Mouse (Mus musculus): ENCODE measurements at regions not wholly inside any gene's neighbourhood (a gene's known extent, or its start where the extent isn't known, plus 50 kb on each side); places are given as distances from the start of the nearest gene placed in this dataset.

- H3K4me1 ChIP-seq = peaks cover 30% of the 10 kb centered on the region
Observed at GRCm38 (mm10) chr13:32492566-32492965, 154.0 kb upstream of the Gmds start.

GRCm38 (mm10) chr13:32481444-32482058, 143.0 kb upstream of the Gmds start:
- H3K27me3 ChIP-seq = no peaks in the 10 kb centered on the region
- peak overlapping the region; percentile 58 for H3K27ac ChIP-seq
- ATAC-seq (replicated peaks; ENCODE audit: low FRiP score) = 0 out of 2 replicates have a peak, but pooled peaks have one; percentile 49
- H3K9ac ChIP-seq = no peak overlapping the region
- 61% methylated on average over 8 of the region's 8 CpGs for WGBS
- peaks cover 42% of the 10 kb centered on the region for H3K4me1 ChIP-seq
- no peaks in the 10 kb centered on the region for H3K9me3 ChIP-seq (replicated peaks)
- H3K4me3 ChIP-seq (replicated peaks) = no peak overlapping the region
- no peak overlapping the region for H3K4me2 ChIP-seq
- H3K36me3 ChIP-seq = no peaks in the 10 kb centered on the region

More at GRCm38 (mm10) chr13:32492566-32492965, 154.0 kb upstream of the Gmds start:
- no peaks in the 10 kb centered on the region for H3K9me3 ChIP-seq (replicated peaks)
- WGBS = 59% methylated on average over 7 of the region's 7 CpGs
- no peak overlapping the region for H3K9ac ChIP-seq
- no peaks in the 10 kb centered on the region for H3K36me3 ChIP-seq
- H3K4me2 ChIP-seq = no peak overlapping the region
- no peaks in the 10 kb centered on the region for H3K27me3 ChIP-seq
- H3K4me3 ChIP-seq (replicated peaks) = no peak overlapping the region
- ATAC-seq (replicated peaks; ENCODE audit: low FRiP score) = no peak
- H3K27ac ChIP-seq = 0 out of 2 replicates have a peak overlapping the region, but pooled peaks have one; percentile 13

GRCm38 (mm10) chr13:32480029-32480428, 141.5 kb upstream of the Gmds start:
- H3K9me3 ChIP-seq (replicated peaks) = no peaks in the 10 kb centered on the region
- 0 out of 2 replicates have a peak overlapping the region, but pooled peaks have one; percentile 63 for H3K27ac ChIP-seq
- ATAC-seq (replicated peaks; ENCODE audit: low FRiP score) = no peak
- peaks cover 36% of the 10 kb centered on the region for H3K4me1 ChIP-seq
- no peaks in the 10 kb centered on the region for H3K36me3 ChIP-seq
- no peak overlapping the region for H3K4me2 ChIP-seq
- WGBS = 18% methylated on average over 4 of the region's 4 CpGs
- H3K4me3 ChIP-seq (replicated peaks) = no peak overlapping the region
- no peak overlapping the region for H3K9ac ChIP-seq
- H3K27me3 ChIP-seq = no peaks in the 10 kb centered on the region

- H3K9ac ChIP-seq = no peak overlapping the region
- H3K27me3 ChIP-seq = no peaks in the 10 kb centered on the region
- no peaks in the 10 kb centered on the region for H3K9me3 ChIP-seq (replicated peaks)
- no peaks in the 10 kb centered on the region for H3K36me3 ChIP-seq
- peaks cover 36% of the 10 kb centered on the region for H3K4me1 ChIP-seq
- 63% methylated on average over 8 of the region's 8 CpGs for WGBS
- no peak overlapping the region for H3K4me2 ChIP-seq
- peak overlapping the region; percentile 63 for H3K27ac ChIP-seq
- no peak overlapping the region for H3K4me3 ChIP-seq (replicated peaks)
- peak; percentile 95 for ATAC-seq (replicated peaks; ENCODE audit: low FRiP score)
Observed at GRCm38 (mm10) chr13:32479118-32479818, 140.7 kb upstream of the Gmds start.

GRCm38 (mm10) chr13:32465787-32466186, 127.2 kb upstream of the Gmds start:
- no peaks in the 10 kb centered on the region for H3K27me3 ChIP-seq
- no peak overlapping the region for H3K4me3 ChIP-seq (replicated peaks)
- H3K9ac ChIP-seq = no peak overlapping the region
- H3K4me2 ChIP-seq = no peak overlapping the region
- WGBS = 36% methylated on average over 5 of the region's 5 CpGs
- H3K4me1 ChIP-seq = peaks cover 7% of the 10 kb centered on the region; the same call in 1 of the 2 replicates
- no peak overlapping the region for H3K27ac ChIP-seq
- no peaks in the 10 kb centered on the region for H3K9me3 ChIP-seq (replicated peaks)
- peak; percentile 66; the same call in 1 of the 2 replicates for ATAC-seq (replicated peaks; ENCODE audit: low FRiP score)
- no peaks in the 10 kb centered on the region for H3K36me3 ChIP-seq

GRCm38 (mm10) chr13:32465041-32465682, 126.6 kb upstream of the Gmds start:
- Histone ChIP-seq H3K36me3 (no peaks in the 10 kb centered on the region), H3K9me3 (replicated peaks) (no peaks in the 10 kb centered on the region), H3K27ac (no peak overlapping the region), H3K27me3 (no peaks in the 10 kb centered on the region), H3K9ac (no peak overlapping the region), H3K4me1 (peaks cover 7% of the 10 kb centered on the region; the same call in 1 of the 2 replicates), H3K4me3 (replicated peaks) (no peak overlapping the region), H3K4me2 (no peak overlapping the region)
- no peak for ATAC-seq (replicated peaks; ENCODE audit: low FRiP score)
- WGBS = 89% methylated on average over 6 of the region's 6 CpGs

- H3K4me2 ChIP-seq = no peak overlapping the region
- H3K4me1 ChIP-seq = peaks cover 17% of the 10 kb centered on the region; the same call in 1 of the 2 replicates
- no peaks in the 10 kb centered on the region for H3K27me3 ChIP-seq
- no peaks in the 10 kb centered on the region for H3K36me3 ChIP-seq
- ATAC-seq (replicated peaks; ENCODE audit: low FRiP score) = peak; percentile 65; the same call in 1 of the 2 replicates
- no peak overlapping the region for H3K4me3 ChIP-seq (replicated peaks)
- WGBS = 32% methylated on average over 11 of the region's 11 CpGs
- no peak overlapping the region for H3K9ac ChIP-seq
- no peaks in the 10 kb centered on the region for H3K9me3 ChIP-seq (replicated peaks)
- H3K27ac ChIP-seq = peak overlapping the region; percentile 37; the same call in 1 of the 2 replicates
Observed at GRCm38 (mm10) chr13:32454419-32455146, 116.0 kb upstream of the Gmds start.

GRCm38 (mm10) chr13:32449710-32450417, 111.3 kb upstream of the Gmds start:
- H3K36me3 ChIP-seq = no peaks in the 10 kb centered on the region
- H3K4me1 ChIP-seq = peaks cover 7% of the 10 kb centered on the region; the same call in 1 of the 2 replicates
- 36% methylated on average over 8 of the region's 8 CpGs for WGBS
- ATAC-seq (replicated peaks; ENCODE audit: low FRiP score) = 0 out of 2 replicates have a peak, but pooled peaks have one; percentile 40
- no peak overlapping the region for H3K4me2 ChIP-seq
- no peaks in the 10 kb centered on the region for H3K27me3 ChIP-seq
- H3K9ac ChIP-seq = no peak overlapping the region
- H3K27ac ChIP-seq = 0 out of 2 replicates have a peak overlapping the region, but pooled peaks have one; percentile 22
- no peak overlapping the region for H3K4me3 ChIP-seq (replicated peaks)
- H3K9me3 ChIP-seq (replicated peaks) = no peaks in the 10 kb centered on the region

- no peak overlapping the region for H3K27ac ChIP-seq
- H3K4me1 ChIP-seq = no peaks in the 10 kb centered on the region
- H3K36me3 ChIP-seq = no peaks in the 10 kb centered on the region
- 73% methylated on average over 3 of the region's 3 CpGs for WGBS
- no peak overlapping the region for H3K9ac ChIP-seq
- H3K9me3 ChIP-seq (replicated peaks) = no peaks in the 10 kb centered on the region
- H3K27me3 ChIP-seq = no peaks in the 10 kb centered on the region
- no peak overlapping the region for H3K4me2 ChIP-seq
- ATAC-seq (replicated peaks; ENCODE audit: low FRiP score) = no peak
- no peak overlapping the region for H3K4me3 ChIP-seq (replicated peaks)
Observed at GRCm38 (mm10) chr13:32444531-32444930, 106.0 kb upstream of the Gmds start.

GRCm38 (mm10) chr13:32442025-32442424, 103.5 kb upstream of the Gmds start:
- WGBS = 87% methylated on average over 13 of the region's 13 CpGs
- Histone ChIP-seq H3K27ac (no peak overlapping the region), H3K4me1 (no peaks in the 10 kb centered on the region), H3K4me2 (no peak overlapping the region), H3K4me3 (replicated peaks) (no peak overlapping the region), H3K9ac (no peak overlapping the region), H3K9me3 (replicated peaks) (no peaks in the 10 kb centered on the region), H3K36me3 (no peaks in the 10 kb centered on the region), H3K27me3 (no peaks in the 10 kb centered on the region)
- no peak for ATAC-seq (replicated peaks; ENCODE audit: low FRiP score)

- Histone ChIP-seq H3K4me1 (0 out of 2 replicates have a peak, but pooled peaks cover 5% of the 10 kb centered on the region), H3K9ac (no peak overlapping the region), H3K36me3 (no peaks in the 10 kb centered on the region), H3K4me3 (replicated peaks) (no peak overlapping the region), H3K4me2 (no peak overlapping the region), H3K27me3 (no peaks in the 10 kb centered on the region), H3K27ac (no peak overlapping the region), H3K9me3 (replicated peaks) (no peaks in the 10 kb centered on the region)
- no peak for ATAC-seq (replicated peaks; ENCODE audit: low FRiP score)
- 66% methylated on average over 5 of the region's 5 CpGs for WGBS
Observed at GRCm38 (mm10) chr13:32435136-32435535, 96.6 kb upstream of the Gmds start.

Measured in kidney, embryonic 15.5 days (tissue).